Mouse (Mus musculus) ES-Bruce4 (cell line): ENCODE measurements at regions not wholly inside any gene's neighbourhood (a gene's known extent, or its start where the extent isn't known, plus 50 kb on each side); places are given as distances from the start of the nearest gene placed in this dataset.

Source experiments
- CTCF ChIP-seq: IDR thresholded peaks from one replicate; pipeline ENCODE4 v1.8.1; 2011; ENCODE audit warnings: low read depth, low read length
- POLR2A ChIP-seq: IDR thresholded peaks from one replicate; pipeline ENCODE4 v1.8.1; 2011; ENCODE audit warnings: low read length; ENCODE audit not compliant: insufficient read depth

GRCm38 (mm10) chr10:92170856-92171255 lies 551.4 kb downstream of the Nedd1 start:
- no peak for TF ChIP-seq POLR2A
- TF ChIP-seq CTCF = no peak
